Mouse (Mus musculus): ENCODE results near the gene Col4a4. TPM values are rescaled to one million over a fixed set of nuclear protein-coding genes. Genes with fewer than 3 reads are reported as not detected.

Gene Col4a4
- total and polyA plus RNA-seq, 2 experiments from 2014 or later: 0.53 to 0.89 TPM

DNA sequence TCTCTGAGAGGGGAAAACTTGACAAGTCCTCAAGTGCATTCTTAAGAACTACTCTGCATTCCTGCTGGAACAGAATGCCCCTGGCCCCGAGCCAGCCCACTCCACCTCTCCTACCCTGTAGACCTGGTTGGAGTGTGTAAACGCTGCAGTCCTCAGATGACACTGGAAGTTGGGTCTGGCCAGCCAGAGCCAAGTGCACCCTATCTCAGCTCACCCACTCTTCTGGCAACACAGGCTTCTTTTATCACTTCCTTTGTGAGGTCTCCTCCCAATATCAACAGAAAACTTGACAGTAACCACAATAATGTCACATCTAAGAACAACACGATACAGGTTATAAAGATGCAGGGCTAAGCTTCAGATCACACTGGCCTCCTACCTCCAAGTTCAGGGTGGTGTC, 8.7 kb downstream of the Col4a4 start:
- no peaks in the 10 kb centered on the region for H3K27me3 ChIP-seq (ENCODE audit: control insufficient read depth, insufficient read depth, low read length)
- H3K27ac ChIP-seq (ENCODE audit: low read depth): peak overlapping the region; percentile 36
- peaks cover 16% of the 10 kb centered on the region for H3K4me1 ChIP-seq (ENCODE audit: control insufficient read depth, insufficient read depth)
- TF ChIP-seq CTCF (IDR thresholded peaks at IDR 0.05; ENCODE audit: low read depth) (no peak), EP300 (IDR thresholded peaks at IDR 0.05; ENCODE audit: low read depth) (no peak)
- H3K9ac ChIP-seq (replicated peaks; ENCODE audit: low read depth, low read length): no peak overlapping the region
- H3K4me2 ChIP-seq (ENCODE audit: low read depth, low read length): peak overlapping the region; percentile 1; the same call in 1 of the 2 replicates
- no peaks in the 10 kb centered on the region for H3K9me3 ChIP-seq (replicated peaks; ENCODE audit: control insufficient read depth, low read length)
- 9% methylated on average over 3 of the region's 3 CpGs for WGBS
- ATAC-seq (ENCODE audit: insufficient read depth, low read depth) (peak; percentile 80), DNase-seq (ENCODE audit: low spot score) (peak; percentile 34)
- H3K36me3 ChIP-seq (replicated peaks; ENCODE audit: control insufficient read depth, insufficient read depth, low read length): no peaks in the 10 kb centered on the region
- no peak overlapping the region for H3K4me3 ChIP-seq (ENCODE audit: low read depth, low read length)

GRCm38 (mm10) chr1:82577339-82577738, 9.3 kb downstream of the Col4a4 start:
- Histone ChIP-seq H3K4me3 (ENCODE audit: low read depth, low read length) (no peak overlapping the region), H3K27me3 (ENCODE audit: control insufficient read depth, insufficient read depth, low read length) (no peaks in the 10 kb centered on the region), H3K9ac (replicated peaks; ENCODE audit: low read depth, low read length) (no peak overlapping the region), H3K27ac (ENCODE audit: low read depth) (no peak overlapping the region), H3K4me1 (ENCODE audit: control insufficient read depth, insufficient read depth) (peaks cover 16% of the 10 kb centered on the region), H3K36me3 (replicated peaks; ENCODE audit: control insufficient read depth, insufficient read depth, low read length) (no peaks in the 10 kb centered on the region), H3K9me3 (replicated peaks; ENCODE audit: control insufficient read depth, low read length) (no peaks in the 10 kb centered on the region), H3K4me2 (ENCODE audit: low read depth, low read length) (no peak overlapping the region)
- ATAC-seq (ENCODE audit: insufficient read depth, low read depth) (no peak), DNase-seq (ENCODE audit: low spot score) (no peak)
- 81% methylated on average over 10 of the region's 10 CpGs for WGBS
- TF ChIP-seq CTCF (IDR thresholded peaks at IDR 0.05; ENCODE audit: low read depth): no peak
- no peak for TF ChIP-seq EP300 (IDR thresholded peaks at IDR 0.05; ENCODE audit: low read depth)

GRCm38 (mm10) chr1:82576182-82576581, 10.5 kb downstream of the Col4a4 start:
- no peaks in the 10 kb centered on the region for H3K36me3 ChIP-seq (replicated peaks; ENCODE audit: control insufficient read depth, insufficient read depth, low read length)
- peaks cover 16% of the 10 kb centered on the region for H3K4me1 ChIP-seq (ENCODE audit: control insufficient read depth, insufficient read depth)
- DNase-seq (ENCODE audit: low spot score) (no peak), ATAC-seq (ENCODE audit: insufficient read depth, low read depth) (no peak)
- 75% methylated on average over 2 of the region's 2 CpGs for WGBS
- no peak overlapping the region for H3K4me2 ChIP-seq (ENCODE audit: low read depth, low read length)
- no peak overlapping the region for H3K9ac ChIP-seq (replicated peaks; ENCODE audit: low read depth, low read length)
- no peak for TF ChIP-seq CTCF (IDR thresholded peaks at IDR 0.05; ENCODE audit: low read depth)
- no peak for TF ChIP-seq EP300 (IDR thresholded peaks at IDR 0.05; ENCODE audit: low read depth)
- no peak overlapping the region for H3K27ac ChIP-seq (ENCODE audit: low read depth)
- H3K27me3 ChIP-seq (ENCODE audit: control insufficient read depth, insufficient read depth, low read length): no peaks in the 10 kb centered on the region
- H3K9me3 ChIP-seq (replicated peaks; ENCODE audit: control insufficient read depth, low read length): no peaks in the 10 kb centered on the region
- H3K4me3 ChIP-seq (ENCODE audit: low read depth, low read length): no peak overlapping the region

GRCm38 (mm10) chr1:82575681-82576080, 11.0 kb downstream of the Col4a4 start:
- no peak overlapping the region for H3K27ac ChIP-seq (ENCODE audit: low read depth)
- no peak for DNase-seq (ENCODE audit: low spot score)
- no peak for TF ChIP-seq EP300 (IDR thresholded peaks at IDR 0.05; ENCODE audit: low read depth)
- no peak for TF ChIP-seq CTCF (IDR thresholded peaks at IDR 0.05; ENCODE audit: low read depth)
- no peak overlapping the region for H3K9ac ChIP-seq (replicated peaks; ENCODE audit: low read depth, low read length)
- WGBS: 88% methylated on average over 3 of the region's 3 CpGs
- ATAC-seq (ENCODE audit: insufficient read depth, low read depth): no peak
- no peak overlapping the region for H3K4me3 ChIP-seq (ENCODE audit: low read depth, low read length)
- H3K27me3 ChIP-seq (ENCODE audit: control insufficient read depth, insufficient read depth, low read length): no peaks in the 10 kb centered on the region
- peaks cover 16% of the 10 kb centered on the region for H3K4me1 ChIP-seq (ENCODE audit: control insufficient read depth, insufficient read depth)
- H3K36me3 ChIP-seq (replicated peaks; ENCODE audit: control insufficient read depth, insufficient read depth, low read length): no peaks in the 10 kb centered on the region
- no peak overlapping the region for H3K4me2 ChIP-seq (ENCODE audit: low read depth, low read length)
- no peaks in the 10 kb centered on the region for H3K9me3 ChIP-seq (replicated peaks; ENCODE audit: control insufficient read depth, low read length)

DNA sequence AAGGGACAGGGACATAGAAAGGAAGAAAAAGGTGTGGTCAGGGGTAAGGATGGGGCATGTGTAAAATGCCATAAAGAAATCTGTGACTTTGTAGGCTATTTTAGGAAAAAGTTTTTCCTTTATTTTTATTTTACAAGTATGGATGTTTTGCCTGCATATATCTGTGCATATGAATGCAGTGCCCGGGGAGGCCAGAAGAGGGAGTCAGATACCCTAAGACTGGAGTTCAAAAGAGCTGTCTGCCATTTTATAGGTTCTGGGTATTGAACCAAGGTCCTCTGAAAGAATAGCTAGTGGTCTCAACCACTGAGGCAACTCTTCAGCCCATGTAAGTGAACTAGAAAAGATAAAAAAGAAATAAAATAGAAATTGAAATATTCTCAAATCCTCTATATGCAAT, 14.9 kb downstream of the Col4a4 start:
- no peaks in the 10 kb centered on the region for H3K36me3 ChIP-seq (replicated peaks; ENCODE audit: control insufficient read depth, insufficient read depth, low read length)
- no peak overlapping the region for H3K4me2 ChIP-seq (ENCODE audit: low read depth, low read length)
- H3K4me1 ChIP-seq (ENCODE audit: control insufficient read depth, insufficient read depth): no peaks in the 10 kb centered on the region
- H3K9ac ChIP-seq (replicated peaks; ENCODE audit: low read depth, low read length): no peak overlapping the region
- H3K4me3 ChIP-seq (ENCODE audit: low read depth, low read length): no peak overlapping the region
- 73% methylated on average over 1 of the region's 1 CpGs for WGBS
- peak; percentile 40 for TF ChIP-seq CTCF (IDR thresholded peaks at IDR 0.05; ENCODE audit: low read depth)
- no peak for TF ChIP-seq EP300 (IDR thresholded peaks at IDR 0.05; ENCODE audit: low read depth)
- H3K9me3 ChIP-seq (replicated peaks; ENCODE audit: control insufficient read depth, low read length): no peaks in the 10 kb centered on the region
- H3K27ac ChIP-seq (ENCODE audit: low read depth): no peak overlapping the region
- H3K27me3 ChIP-seq (ENCODE audit: control insufficient read depth, insufficient read depth, low read length): no peaks in the 10 kb centered on the region
- no peak for DNase-seq (ENCODE audit: low spot score)
- no peak for ATAC-seq (ENCODE audit: insufficient read depth, low read depth)

DNA sequence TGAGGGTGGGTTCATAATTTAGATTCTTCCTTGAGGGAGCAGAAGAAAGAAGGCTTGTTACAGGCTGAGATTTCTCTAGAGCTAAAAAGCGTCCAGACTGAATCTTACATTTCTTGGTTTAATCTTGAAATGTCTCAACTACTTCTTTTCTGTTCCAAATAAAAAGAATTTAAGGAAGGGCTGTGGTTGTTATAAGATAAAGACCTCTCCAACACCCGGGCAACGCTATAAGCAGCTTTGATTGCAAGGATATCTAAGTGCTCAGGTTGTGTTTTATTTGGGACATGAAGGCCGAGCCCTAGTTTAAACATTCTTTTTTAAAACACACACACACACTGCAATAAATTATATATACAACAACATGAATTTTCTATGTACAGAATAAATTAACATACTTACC, 17.2 kb downstream of the Col4a4 start:
- no peak overlapping the region for H3K4me2 ChIP-seq (ENCODE audit: low read depth, low read length)
- no peak for DNase-seq (ENCODE audit: low spot score)
- no peaks in the 10 kb centered on the region for H3K4me1 ChIP-seq (ENCODE audit: control insufficient read depth, insufficient read depth)
- 0 out of 2 replicates have a peak, but pooled peaks cover 4% of the 10 kb centered on the region for H3K9me3 ChIP-seq (replicated peaks; ENCODE audit: control insufficient read depth, low read length)
- H3K27ac ChIP-seq (ENCODE audit: low read depth): no peak overlapping the region
- H3K4me3 ChIP-seq (ENCODE audit: low read depth, low read length): no peak overlapping the region
- WGBS: 53% methylated on average over 4 of the region's 4 CpGs
- no peak overlapping the region for H3K9ac ChIP-seq (replicated peaks; ENCODE audit: low read depth, low read length)
- H3K36me3 ChIP-seq (replicated peaks; ENCODE audit: control insufficient read depth, insufficient read depth, low read length): no peaks in the 10 kb centered on the region
- no peak for ATAC-seq (ENCODE audit: insufficient read depth, low read depth)
- H3K27me3 ChIP-seq (ENCODE audit: control insufficient read depth, insufficient read depth, low read length): no peaks in the 10 kb centered on the region
- TF ChIP-seq CTCF (IDR thresholded peaks at IDR 0.05; ENCODE audit: low read depth) (no peak), EP300 (IDR thresholded peaks at IDR 0.05; ENCODE audit: low read depth) (no peak)

All from heart, postnatal 0 days (tissue).